Mouse (Mus musculus) urinary bladder, postnatal 14 days (tissue): ENCODE measurements around the gene Nbas.

Experiments
- DNase-seq: peaks from one replicate; pipeline ENCODE4 v3.0.0; 2021; ENCODE audit warnings: low spot score

Nbas gene

GRCm38 (mm10) chr12:13539171-13539570 is 270.2 kb downstream of the Nbas start:
- DNase-seq = no peak

GRCm38 (mm10) chr12:13543806-13544205 is 274.9 kb downstream of the Nbas start:
- DNase-seq = no peak

GRCm38 (mm10) chr12:13563646-13564289 is 294.8 kb downstream of the Nbas start:
- no peak for DNase-seq

- no peak for DNase-seq
These were observed 295.4 kb downstream of the Nbas start for GRCm38 (mm10) chr12:13564330-13564729.

- DNase-seq = no peak
These were observed 297.5 kb downstream of the Nbas start for GRCm38 (mm10) chr12:13566421-13566820.

GRCm38 (mm10) chr12:13575158-13575557 is 306.2 kb downstream of the Nbas start:
- no peak for DNase-seq

GRCm38 (mm10) chr12:13575605-13576600 is 307.0 kb downstream of the Nbas start:
- no peak for DNase-seq

- DNase-seq = no peak
These were observed 307.8 kb downstream of the Nbas start for GRCm38 (mm10) chr12:13576761-13577160.

- no peak for DNase-seq
These were observed 311.9 kb downstream of the Nbas start for GRCm38 (mm10) chr12:13580796-13581195.

- no peak for DNase-seq
These were observed 314.5 kb downstream of the Nbas start for GRCm38 (mm10) chr12:13583386-13583785.

GRCm38 (mm10) chr12:13585527-13586156 is 316.7 kb downstream of the Nbas start:
- no peak for DNase-seq

GRCm38 (mm10) chr12:13587675-13588074 is 318.7 kb downstream of the Nbas start:
- no peak for DNase-seq

- DNase-seq = no peak
These were observed 320.1 kb downstream of the Nbas start for GRCm38 (mm10) chr12:13589021-13589420.

- DNase-seq = no peak
These were observed 326.0 kb downstream of the Nbas start for GRCm38 (mm10) chr12:13594746-13595469.

GRCm38 (mm10) chr12:13597026-13597425 is 328.1 kb downstream of the Nbas start:
- no peak for DNase-seq

- DNase-seq = no peak
These were observed 329.6 kb downstream of the Nbas start for GRCm38 (mm10) chr12:13598545-13598944.

- DNase-seq = peak; percentile 14
These were observed 333.5 kb downstream of the Nbas start for GRCm38 (mm10) chr12:13602414-13602813.

- DNase-seq = no peak
These were observed 338.1 kb downstream of the Nbas start for GRCm38 (mm10) chr12:13607021-13607420.

- DNase-seq = no peak
These were observed 340.1 kb downstream of the Nbas start for GRCm38 (mm10) chr12:13609027-13609426.

- DNase-seq = no peak
These were observed 344.1 kb downstream of the Nbas start for GRCm38 (mm10) chr12:13613041-13613440.

- no peak for DNase-seq
These were observed 346.7 kb downstream of the Nbas start for GRCm38 (mm10) chr12:13615661-13616060.
